Mouse (Mus musculus) gastrocnemius, postnatal 14 days (tissue): Measurements from ENCODE around the gene Ddx46. TPM values are rescaled to one million over a fixed set of nuclear protein-coding genes. Genes with fewer than 3 reads are reported as not detected.
A peak's percentile ranks its signal among the peaks of the same experiment; 100 is the strongest.

Source experiments
- DNase-seq: peaks from one replicate; pipeline ENCODE4 v3.0.0; 2021; ENCODE audit warnings: mixed read lengths
- intact Hi-C: fragments of 180-260 bp; cut with DNase I; formaldehyde crosslinking; loops from one replicate; pipeline ENCODE4 v1.15.1; 2025; ENCODE audit warnings: low total_unique reads
- total RNA-seq, 2 experiments: library from RNA; stranded (reverse); gene quantifications; 2 replicates each; pipeline ENCODE4 v1.2.3; 2021

Ddx46 gene
- total RNA-seq, 2 experiments from 2014 or later = 19.7 to 21.2 TPM

DNA sequence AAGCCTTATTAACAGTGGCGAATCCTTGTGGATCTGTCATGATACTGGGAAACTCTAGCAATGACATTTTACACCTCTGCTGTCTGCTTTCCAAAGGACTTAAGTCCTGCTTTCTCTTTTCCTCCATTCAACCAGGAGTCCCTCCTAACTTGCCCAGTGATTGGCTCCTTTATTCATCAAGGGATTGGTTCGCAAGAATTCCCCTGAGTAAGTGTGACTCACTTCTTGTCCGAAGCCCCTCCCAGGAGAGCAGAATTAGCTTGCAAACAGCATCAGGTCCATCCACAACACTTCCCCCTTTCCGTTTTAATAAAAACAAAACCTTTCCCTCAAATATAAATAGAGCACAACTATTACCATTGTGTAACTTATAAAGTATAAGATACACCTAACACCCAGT is 69.5 kb downstream of the Ddx46 start:
- intact Hi-C loops = no loop called here
- DNase-seq = no peak

DNA sequence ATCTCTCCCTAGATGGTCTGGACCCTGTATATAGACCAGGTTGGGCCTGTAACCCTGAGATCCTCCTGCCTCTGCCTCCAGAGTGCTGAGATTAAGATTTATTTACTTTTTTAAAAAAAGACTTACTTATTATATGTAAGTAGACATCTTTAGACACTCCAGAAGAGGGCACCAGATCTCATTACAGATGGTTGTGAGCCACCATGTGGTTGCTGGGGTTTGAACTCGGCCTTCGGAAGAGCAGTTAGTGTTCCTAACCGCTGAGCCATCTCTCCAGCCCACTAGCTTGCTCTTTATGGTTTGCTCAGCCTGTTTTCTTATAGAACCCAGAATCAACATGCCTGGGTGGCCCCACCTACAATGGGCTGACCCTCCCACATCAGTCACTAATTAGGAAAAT is 78.0 kb downstream of the Ddx46 start:
- intact Hi-C loops = no loop called here
- no peak for DNase-seq

DNA sequence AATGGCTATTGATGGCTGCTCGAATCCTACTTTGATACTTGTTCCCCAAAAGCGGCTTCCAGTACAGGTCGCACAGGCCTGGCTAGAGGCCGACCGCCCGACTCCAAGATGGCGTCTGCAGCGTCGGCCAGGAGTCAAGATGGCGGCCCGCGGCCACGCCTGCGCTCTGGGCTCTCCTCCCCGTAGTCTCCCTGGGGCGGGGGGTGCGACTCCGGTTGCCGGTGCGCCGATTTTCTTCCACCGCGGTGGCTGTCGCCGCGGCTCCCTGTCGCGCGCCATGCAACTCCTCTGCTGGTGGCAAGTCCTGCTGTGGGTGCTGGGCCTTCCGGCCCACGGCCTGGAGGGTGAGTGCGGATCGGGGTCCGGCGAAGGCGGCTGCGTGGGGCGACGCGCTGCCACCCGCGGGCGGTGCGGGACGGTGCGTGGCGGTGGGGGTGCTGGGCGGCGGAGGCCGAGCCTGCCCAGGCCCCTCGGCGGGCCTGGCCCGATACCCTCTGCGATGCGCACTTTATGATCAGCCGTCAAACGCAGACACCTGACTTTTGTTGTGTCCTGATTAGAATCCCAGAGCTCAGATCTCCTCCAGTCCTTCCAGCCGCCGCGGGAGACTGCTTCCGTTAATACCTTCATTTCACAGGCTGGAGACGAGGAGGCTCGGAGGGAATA is 79.8 kb downstream of the Ddx46 start, which contains the start of gene Txndc15:
TSS of gene Txndc15 (plus strand) at position 150 of the 666 bp plus-strand sequence.
- intact Hi-C loops = no loop called here
- peak; percentile 85 for DNase-seq

DNA sequence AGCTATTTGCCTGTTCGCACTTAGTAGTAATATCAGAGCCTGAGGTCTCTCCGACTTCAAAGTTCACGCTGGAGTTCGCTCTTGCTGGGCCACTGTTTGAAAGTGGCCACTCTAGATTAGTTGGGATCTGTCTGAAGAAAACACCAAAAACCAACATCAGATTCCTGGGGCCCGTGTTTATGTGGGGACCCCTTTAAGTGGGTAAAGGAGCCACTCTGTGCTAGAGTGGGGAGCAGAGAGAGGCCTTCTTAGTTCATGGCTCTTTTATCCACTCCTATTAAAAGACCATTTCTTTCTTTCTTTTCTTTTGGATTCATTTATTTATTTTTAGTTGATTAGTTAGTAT is 80.3 kb downstream of the Ddx46 start:
- no peak for DNase-seq
- intact Hi-C loops = no loop called here

DNA sequence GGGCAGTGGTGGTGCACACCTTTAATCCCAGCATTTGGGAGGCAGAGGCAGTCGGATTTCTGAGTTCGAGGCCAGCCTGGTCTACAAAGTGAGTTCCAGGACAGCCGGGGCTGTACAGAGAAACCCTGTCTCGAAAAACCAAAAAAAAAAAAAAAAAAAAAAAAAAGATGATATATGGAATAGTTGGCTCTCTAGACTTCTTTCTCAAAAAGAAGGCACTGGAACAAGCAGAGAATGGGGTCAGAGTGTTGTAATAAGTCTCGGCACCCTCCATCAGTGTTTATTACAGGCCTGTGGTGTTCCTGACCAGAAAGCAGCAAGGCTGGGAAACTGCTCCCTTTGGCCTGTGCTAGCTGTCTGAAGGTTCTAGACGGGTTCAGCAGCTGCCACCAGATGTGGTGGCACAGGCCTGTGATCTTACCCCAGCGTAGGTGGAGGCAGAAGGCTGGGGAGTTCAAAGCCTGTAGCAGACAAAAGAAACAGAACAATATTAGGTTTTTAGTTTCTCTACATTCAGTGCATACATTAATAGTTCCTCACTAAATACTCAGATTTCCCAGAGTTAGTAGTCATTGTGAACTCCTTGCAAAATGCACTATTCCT is 81.2 kb downstream of the Ddx46 start:
- no peak for DNase-seq
- intact Hi-C loops = no loop called here

DNA sequence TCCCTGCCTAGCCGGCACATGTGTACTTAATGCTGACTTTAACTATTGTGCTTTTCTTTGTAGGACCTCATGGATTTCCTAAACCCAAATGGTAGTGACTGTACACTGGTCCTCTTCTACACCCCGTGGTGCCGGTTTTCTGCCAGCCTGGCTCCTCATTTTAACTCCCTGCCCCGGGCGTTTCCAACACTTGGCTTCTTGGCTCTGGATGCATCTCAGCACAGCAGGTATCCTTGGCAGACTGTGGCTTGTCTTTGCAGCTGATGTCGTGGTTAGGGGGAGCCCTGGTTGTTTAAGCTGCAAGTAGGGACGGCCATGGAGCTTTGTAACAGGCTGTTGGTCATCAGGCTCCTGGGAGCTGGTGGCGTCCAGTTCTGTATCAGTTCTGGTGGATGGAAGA is 86.7 kb downstream of the Ddx46 start:
- intact Hi-C loops = loop anchor here (10.0 kb wide), 2 partner anchors 47 to 117 kb away; no protein-coding TSS in a partner anchor
- DNase-seq = no peak

DNA sequence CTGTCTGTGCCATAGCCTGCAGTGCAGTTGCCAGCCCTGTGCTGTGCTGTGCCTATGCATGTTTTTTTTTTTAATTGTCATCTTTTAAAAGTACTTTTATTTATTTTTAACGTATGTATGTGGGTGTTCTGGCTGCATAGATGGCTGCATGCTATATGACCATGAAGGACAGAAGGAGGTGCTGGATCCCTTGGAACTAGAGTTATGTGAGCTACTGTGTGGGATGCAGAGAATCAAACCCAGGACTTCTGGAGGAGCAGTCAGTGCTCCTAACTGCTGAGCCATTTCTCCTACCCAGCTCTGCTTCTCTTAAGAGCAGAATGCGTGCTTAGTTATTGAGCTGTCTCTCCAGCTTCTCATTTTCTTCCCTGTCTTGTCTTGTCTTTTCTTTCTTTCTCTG is 87.2 kb downstream of the Ddx46 start:
- no peak for DNase-seq
- intact Hi-C loops = loop anchor here (10.0 kb wide), 2 partner anchors 47 to 117 kb away; no protein-coding TSS in a partner anchor

DNA sequence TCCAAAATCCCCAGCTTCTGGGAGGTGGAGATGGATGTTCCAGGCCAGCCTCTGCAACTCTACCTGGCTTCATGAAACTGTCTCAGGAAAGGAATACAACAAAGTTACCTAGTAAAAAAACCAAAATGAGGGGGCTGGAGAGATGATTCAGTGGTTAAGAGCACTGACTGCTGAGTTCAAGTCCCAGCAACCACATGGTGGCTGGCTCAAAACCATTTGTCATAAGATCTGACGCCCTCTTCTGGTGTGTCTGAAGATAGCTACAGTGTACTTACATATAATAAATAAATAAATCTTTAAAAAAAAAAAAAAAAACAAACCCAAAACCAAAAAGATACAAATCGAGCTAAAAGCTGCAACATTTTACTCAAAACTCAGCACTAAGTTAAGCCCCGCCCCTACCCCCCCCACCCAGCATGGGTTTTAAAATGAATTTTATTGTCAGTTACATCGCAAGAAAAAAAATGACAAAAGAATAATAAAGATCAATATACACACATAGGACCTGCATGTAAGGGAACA is 91.8 kb downstream of the Ddx46 start:
- no peak for DNase-seq

DNA sequence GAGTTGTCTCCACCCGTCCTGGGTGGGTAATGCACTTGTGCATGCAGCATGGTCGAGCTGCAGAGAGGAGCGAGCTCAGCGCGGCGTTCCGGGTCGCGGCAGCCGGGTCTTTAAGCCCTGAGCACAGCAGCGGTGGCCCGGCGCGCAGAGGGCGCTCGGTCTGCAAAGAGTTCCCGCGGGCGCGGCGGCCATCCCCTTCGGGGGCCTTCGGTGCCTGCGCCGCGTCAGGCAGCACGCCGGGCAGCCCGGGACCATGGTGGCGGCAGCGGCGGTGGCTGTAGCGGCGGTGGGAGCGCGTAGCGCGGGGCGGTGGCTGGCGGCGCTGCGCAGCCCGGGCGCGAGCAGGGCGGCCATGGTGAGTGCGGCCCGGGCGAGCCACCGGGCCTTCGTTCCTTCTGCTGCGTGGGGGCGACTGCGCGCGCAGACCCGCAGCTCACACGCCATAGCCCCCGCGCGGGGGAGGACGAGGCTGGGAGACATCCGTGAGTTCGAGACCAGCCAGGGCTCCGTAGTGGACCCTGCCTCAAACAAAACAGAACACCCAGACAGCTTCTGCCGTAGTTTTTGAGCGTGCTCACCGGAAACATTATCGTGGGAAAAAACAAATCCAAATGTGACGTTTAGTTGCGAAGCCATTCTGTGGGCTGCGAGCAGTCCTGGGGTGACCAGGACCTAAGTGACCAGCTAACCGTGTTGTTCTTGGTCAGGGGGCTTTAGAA is 92.5 kb downstream of the Ddx46 start, which contains the start of gene Pcbd2:
TSS of gene Pcbd2 (plus strand) at position 249 of the 719 bp plus-strand sequence.
- intact Hi-C loops = loop anchor here (5.0 to 10.0 kb wide), 3 partner anchors 35 to 122 kb away; partner anchors contain the start of gene B230219D22Rik
- DNase-seq = peak; percentile 90

More for the DNA sequence above, 91.8 kb downstream of the Ddx46 start:
- intact Hi-C loops = loop anchor here (5.0 to 10.0 kb wide), 3 partner anchors 34 to 122 kb away; partner anchors contain the start of gene B230219D22Rik

DNA sequence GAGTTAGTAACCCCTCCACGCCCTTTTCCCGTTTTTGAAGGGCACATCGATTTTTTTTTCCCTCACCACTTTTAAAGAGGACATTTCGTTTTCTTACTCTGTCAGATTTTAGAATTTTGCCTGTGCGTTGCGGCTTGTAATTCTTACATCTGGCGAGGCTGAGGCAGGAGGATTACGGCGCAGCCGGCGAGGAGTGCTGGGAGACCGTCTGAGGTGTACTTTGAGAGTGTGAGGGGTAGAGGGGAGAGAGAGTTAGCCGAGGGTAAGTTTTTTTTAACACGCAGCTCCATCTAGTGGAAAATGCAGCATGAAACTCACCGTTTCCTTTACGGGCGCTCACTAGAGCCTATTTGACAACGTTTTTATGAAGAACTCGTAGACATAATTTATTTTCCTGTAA is 93.0 kb downstream of the Ddx46 start:
- intact Hi-C loops = loop anchor here (5.0 to 10.0 kb wide), 3 partner anchors 36 to 123 kb away; partner anchors contain the start of gene B230219D22Rik
- peak; percentile 59 for DNase-seq

DNA sequence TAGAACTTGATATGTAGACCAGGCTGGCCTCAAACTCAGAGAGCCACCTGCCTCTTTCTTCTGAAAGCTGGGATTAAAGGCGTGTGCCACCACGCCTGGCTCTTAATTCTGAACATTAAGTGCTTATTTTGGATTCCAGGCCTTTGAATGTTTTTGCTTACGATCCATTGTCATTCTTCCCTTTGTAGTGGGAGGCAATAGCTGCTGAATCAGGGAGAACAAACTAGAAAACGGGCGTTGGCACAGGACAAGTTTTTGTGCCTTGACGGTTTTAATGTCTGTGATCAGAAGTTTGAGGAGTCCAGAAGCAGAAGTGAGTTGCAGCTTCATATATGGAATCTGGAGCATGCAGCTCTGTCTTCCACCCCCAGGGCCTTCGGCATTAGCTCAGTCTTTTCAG is 95.9 kb downstream of the Ddx46 start:
- DNase-seq = no peak
- intact Hi-C loops = no loop called here

Other genes starting within 250 kb of the Ddx46 start
- gene Slc34a1, start 236.8 kb upstream of the Ddx46 start, total RNA-seq = not detected
- not detected for gene Pfn3, start 219.8 kb upstream of the Ddx46 start, total RNA-seq
- gene F12, start 208.2 kb upstream of the Ddx46 start, total RNA-seq = not detected
- 10 to 100 TPM; 12.1 to 12.6 TPM for gene Grk6, start 190.0 kb upstream of the Ddx46 start, total RNA-seq
- 1 to 10 TPM; 1.0 to 1.6 TPM for gene Prr7, start 170.8 kb upstream of the Ddx46 start, total RNA-seq
- 10 to 100 TPM; 31.3 to 37.5 TPM for gene Dbn1, start 146.9 kb upstream of the Ddx46 start, total RNA-seq
- 100 to 1,000 TPM; 588 to 612 TPM for gene Pdlim7, start 121.4 kb upstream of the Ddx46 start, total RNA-seq
- 1 to 10 TPM in 1 of 2 experiments, under 1 TPM in 1; 0.82 to 1.6 TPM for gene Dok3, start 105.7 kb upstream of the Ddx46 start, total RNA-seq
- 1 to 10 TPM; 8.8 to 9.5 TPM for gene Ddx41, start 98.4 kb upstream of the Ddx46 start, total RNA-seq
- 10 to 100 TPM; 12.8 to 15.4 TPM for gene Fam193b, start 63.9 kb upstream of the Ddx46 start, total RNA-seq
- 100 to 1,000 TPM; 139 to 149 TPM for gene Tmed9, start 61.3 kb upstream of the Ddx46 start, total RNA-seq
- gene B4galt7, start 35.1 kb upstream of the Ddx46 start, total RNA-seq = 1 to 10 TPM; 6.2 to 7.3 TPM
- 10 to 100 TPM; 10.1 to 11.1 TPM for gene Caml, start 12.0 kb upstream of the Ddx46 start, total RNA-seq
- gene B230219D22Rik, start 58.1 kb downstream of the Ddx46 start, total RNA-seq = 10 to 100 TPM; 30.9 to 32.9 TPM
- gene Txndc15, start 79.6 kb downstream of the Ddx46 start, total RNA-seq = 10 to 100 TPM; 27.8 to 27.9 TPM
- 10 to 100 TPM; 23.4 to 24.0 TPM for gene Pcbd2, start 92.3 kb downstream of the Ddx46 start, total RNA-seq
- gene Catsper3, start 149.5 kb downstream of the Ddx46 start, total RNA-seq = under 1 TPM in 1 of 2 experiments, not detected in 1; 0.22 TPM
- under 1 TPM; 0.64 to 0.84 TPM for gene Pitx1, start 201.2 kb downstream of the Ddx46 start, total RNA-seq